Mouse (Mus musculus): ENCODE data around the gene Rtl9.
A peak's percentile ranks its signal among the peaks of the same experiment; 100 is the strongest.

Gene Rtl9

DNA sequence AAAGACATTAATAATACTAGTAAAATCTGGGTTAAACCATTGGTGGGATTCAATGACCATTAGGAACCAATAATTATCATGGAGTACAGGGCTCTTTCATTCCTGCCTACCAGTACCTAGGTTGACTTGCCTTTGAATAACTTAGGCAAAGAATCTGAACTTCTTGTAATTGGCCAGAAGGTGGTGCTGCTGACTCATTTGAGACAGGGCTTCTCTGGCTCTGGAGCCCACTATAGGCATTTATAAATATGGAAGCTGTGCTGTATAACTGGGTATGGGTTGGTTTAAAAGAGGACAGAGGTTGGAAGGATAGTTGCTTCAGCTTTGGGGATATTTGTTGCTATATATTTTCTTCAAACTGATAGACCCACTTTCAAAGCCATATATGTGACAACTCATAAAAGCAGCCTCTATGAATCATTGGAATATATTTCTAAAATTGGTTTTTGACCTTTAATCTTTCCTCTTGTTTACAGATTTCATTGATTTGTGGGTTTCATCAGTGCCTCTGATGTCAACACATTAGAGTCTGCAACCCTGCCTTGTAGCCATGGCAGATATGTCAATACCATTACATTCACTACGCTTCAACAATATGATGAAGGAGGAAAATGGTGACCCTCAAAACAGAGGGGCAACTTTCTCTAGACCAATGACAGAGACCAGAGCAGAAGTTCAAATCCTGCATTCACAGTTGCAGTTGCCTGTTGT lies at the start of gene Rtl9:
Rtl9 (plus strand) TSS at position 551 of the 711 bp plus-strand sequence.
- no peak for DNase-seq (ENCODE audit: low spot score)

DNA sequence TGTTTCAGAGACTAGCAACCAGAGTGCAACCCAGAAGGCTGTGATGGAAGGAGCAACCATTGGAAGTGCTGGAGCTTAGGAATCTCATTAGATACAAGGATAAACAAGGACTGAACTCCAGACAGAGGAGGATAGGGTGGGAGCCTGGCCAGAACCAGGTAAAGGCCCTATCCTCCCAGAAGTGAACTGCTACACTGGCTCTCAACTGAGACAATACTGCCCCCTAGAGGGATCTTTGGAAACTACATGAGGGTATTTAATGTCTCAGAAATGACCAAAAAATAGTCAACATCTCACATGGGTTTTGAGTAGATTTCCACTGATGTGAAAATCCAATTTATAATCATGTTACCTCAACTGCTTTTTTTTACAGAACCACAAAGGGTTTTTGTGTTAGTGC lies 47.9 kb upstream of the Rtl9 start:
- peak; percentile 31 for DNase-seq (ENCODE audit: low spot score)

DNA sequence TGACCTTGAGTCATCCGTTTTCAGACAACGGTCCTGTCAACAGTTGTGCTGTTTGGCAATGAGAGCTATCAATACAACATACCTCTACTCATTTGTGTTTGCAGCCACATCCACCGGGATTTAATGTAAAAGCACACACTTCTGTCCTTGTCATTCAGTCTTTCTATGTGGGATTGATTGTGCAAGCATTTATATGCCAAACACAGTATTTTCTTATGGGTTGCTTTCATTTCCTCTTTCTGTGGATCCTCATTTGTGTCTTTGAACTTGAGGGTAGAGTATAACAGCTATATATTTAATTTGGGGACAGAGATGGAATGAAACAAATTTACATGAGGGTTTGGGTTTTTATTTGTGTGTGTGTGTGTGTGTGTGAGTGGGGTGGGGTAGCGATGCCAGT lies 47.5 kb upstream of the Rtl9 start:
- no peak for DNase-seq (ENCODE audit: low spot score)

DNA sequence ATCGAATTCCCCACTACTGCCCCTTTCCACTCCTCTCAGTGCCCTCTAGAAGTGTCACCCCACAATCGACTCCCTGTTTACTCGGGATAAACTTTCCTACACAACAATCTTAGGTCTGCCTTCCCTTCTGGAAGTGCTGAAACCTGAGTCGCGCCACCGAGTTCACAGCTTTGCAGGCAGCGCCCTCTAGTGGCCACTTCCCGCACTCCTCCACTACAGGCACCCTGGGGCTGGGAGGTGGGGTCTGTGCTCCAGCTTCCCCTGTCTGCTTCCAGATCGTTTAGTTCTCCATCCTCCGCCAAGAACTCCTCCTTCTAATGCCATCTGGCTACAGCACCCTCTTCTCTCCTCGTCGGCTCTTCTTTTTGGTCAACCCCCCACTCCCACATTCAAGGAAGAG lies 40.6 kb upstream of the Rtl9 start:
- DNase-seq (ENCODE audit: low spot score), result peak; percentile 26

DNA sequence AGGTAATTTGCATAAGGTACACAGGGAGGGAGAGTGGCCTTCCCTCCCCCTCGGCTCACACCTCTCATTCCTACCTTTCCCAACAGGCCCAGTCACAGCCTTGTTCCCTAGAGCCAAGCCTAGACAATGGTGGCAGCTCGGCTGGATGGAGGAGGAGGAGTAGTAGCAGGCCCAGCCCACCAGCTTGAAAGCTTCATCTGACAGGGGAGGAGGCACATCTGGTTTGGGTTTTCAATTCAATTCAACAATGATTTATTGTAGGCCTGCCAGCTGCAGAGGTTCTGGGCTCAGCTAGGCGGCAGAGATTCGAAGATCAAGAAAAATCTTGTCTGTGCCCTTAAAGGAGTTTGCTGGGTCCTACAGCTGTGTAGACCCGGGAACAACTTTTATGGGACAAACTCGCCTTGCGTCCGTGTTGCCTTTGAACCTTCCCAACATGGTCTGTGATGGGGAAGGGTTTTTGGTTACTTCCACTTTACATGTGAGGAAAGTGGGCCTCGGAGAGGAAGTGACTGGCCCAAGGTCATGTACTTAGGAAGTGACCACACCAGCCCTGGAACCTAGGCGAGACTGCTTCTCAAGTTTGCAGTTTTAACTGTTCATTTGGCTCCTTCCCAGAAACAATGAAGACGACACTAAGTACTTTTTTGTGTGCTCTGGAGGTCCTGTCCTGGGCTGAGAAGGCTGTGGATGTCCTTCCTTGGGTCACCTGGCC lies 36.6 kb upstream of the Rtl9 start:
- no peak for DNase-seq (ENCODE audit: low spot score)

GRCm38 (mm10) chrX:143063780-143064179 lies 35.6 kb upstream of the Rtl9 start:
- DNase-seq (ENCODE audit: low spot score), result no peak

GRCm38 (mm10) chrX:143064288-143064687 lies 35.1 kb upstream of the Rtl9 start:
- DNase-seq (ENCODE audit: low spot score), result no peak

DNA sequence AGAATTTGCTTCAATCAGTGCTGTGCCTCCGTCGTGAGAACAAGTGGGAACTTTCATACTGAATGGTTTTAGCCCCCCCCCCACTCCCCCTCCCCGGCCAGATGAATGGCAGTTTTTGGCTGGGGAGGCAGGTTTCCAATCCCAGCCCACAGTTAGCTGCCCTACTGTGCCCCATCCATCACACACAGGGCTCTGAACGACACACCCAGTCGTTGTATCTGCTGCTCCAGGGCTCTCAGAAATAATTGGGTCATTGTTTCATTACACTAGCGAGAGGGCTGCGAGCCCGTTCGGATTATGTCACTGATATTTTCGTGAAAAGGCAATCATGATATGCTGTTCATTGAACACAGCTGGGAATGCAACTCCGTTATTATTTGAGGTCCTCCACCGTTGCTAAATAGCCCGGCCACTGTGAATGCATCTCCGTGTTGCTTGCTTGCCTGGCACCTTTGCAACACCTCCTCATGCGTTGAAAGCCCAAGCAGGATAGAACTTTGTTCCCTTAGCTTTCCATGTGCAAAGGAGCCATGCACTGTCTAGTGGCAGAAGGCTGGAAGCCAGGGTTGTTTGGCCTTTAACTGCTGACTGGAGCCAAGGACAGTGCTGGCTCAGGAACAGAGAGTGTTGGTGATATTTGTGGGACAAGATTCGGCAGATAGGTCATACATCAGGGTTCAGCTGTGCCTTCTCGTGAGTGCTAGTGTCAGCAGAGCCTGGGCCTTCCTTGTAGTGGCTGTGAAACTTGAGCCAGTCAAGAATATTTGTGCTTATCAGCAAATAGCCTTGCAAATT lies 32.9 kb upstream of the Rtl9 start:
- DNase-seq (ENCODE audit: low spot score), result no peak

DNA sequence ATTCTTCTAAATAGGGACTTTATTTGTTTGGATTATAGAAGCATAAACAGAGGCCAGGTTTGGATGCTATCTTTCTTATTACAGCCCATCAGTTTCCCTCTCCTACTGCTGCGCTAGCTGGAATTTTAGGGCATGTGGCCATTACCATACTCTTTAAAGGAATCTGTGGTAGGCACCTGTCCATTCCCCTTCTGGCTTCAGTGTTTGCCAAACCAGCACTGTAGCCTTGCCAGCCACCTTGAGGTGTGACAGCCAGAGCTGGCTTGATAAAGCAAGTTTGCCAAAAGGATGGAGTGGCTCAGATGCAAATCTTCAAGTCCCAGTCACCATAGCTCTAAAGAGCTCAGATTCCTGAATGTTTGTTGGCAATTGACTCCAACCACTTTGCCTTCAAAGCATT lies 32.3 kb upstream of the Rtl9 start:
- DNase-seq (ENCODE audit: low spot score), result no peak

GRCm38 (mm10) chrX:143067576-143067975 lies 31.8 kb upstream of the Rtl9 start:
- DNase-seq (ENCODE audit: low spot score), result no peak

DNA sequence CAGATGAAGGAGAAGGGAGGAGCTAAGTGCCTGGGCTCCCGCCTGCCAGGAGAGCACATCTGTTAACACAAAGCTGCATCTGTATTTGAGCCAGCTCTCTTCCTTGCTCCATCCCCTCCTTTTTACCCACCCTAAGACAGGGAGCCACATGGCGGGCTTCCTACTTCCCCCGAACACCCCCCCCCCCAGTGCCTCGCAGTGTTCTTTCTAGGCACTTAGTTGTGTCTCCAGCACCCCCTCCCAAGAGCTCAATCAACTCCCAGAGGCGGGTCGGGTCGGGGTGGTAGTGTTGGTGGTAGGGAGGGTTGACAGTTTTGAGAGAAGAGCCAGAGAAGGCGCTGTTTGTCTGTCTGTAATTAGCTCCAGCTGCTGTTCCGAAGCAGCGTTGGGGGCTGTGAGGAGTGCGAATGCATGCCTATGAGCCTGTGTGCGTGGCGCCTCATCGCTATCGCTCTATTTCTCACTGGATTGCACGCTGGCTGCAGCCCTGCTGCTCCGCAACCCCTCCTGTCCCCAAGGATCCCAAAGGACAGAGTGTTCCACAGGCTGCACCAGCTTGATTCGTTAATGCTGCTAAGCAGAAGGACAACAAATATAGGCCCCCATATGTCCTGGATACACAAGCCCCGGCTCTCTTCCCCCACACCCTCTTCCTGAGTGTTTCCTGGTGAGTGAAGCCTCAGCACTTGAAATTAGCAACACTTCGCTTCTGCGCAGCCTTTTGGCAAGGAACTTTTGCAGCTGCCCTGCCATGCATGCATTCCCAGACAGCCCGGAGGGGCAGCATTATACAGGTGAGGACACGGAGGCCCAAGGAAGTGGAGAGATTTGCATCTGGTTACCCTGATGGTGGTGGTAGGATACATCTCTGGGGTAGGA lies 18.7 kb upstream of the Rtl9 start:
- no peak for DNase-seq (ENCODE audit: low spot score)

GRCm38 (mm10) chrX:143082732-143083131 lies 16.7 kb upstream of the Rtl9 start:
- DNase-seq (ENCODE audit: low spot score), result no peak

DNA sequence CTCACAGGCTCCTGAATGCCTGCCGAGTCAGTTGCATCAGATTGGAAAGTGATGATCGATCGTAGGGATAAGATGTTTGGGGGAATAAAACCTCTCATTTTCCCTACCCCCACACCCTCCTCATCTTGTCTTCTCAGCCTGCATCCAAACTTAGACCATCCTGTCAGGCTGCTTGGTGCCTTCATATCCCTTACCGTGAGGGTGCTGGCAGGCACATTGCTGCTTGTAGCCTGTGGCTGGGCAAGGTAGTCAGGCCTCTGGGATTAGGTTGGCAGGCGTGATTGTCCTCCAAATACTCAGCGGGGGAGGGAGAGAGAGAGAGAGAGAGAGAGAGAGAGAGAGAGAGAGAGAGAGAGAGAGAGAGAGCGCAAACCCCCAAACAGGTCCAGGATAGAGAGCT lies 11.2 kb upstream of the Rtl9 start:
- no peak for DNase-seq (ENCODE audit: low spot score)

GRCm38 (mm10) chrX:143090904-143091588 lies 8.3 kb upstream of the Rtl9 start:
- DNase-seq (ENCODE audit: low spot score), result no peak

DNA sequence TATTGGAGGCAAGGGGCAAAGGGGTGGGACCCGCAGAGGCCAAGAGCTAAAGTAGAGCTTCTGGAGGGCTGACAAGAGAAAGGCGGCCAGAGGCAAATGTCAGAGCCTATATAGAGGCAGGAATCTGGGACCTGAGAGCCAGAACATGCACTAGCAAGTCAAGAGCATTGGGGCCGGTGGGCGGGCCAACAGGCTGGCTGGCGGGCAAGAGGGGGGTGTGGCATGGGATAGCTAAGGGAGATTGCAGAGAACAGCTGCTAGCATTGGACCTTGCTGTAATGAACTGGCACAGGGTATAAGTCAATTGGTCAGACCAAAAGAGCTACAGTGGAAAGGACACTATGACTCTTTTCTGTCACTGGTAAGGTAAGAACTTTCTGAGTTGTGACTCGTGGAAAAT lies 1.8 kb upstream of the Rtl9 start:
- DNase-seq (ENCODE audit: low spot score), result no peak

GRCm38 (mm10) chrX:143103146-143103545 lies 3.8 kb downstream of the Rtl9 start:
- DNase-seq (ENCODE audit: low spot score), result no peak

GRCm38 (mm10) chrX:143105866-143106265 lies 6.5 kb downstream of the Rtl9 start:
- no peak for DNase-seq (ENCODE audit: low spot score)

DNA sequence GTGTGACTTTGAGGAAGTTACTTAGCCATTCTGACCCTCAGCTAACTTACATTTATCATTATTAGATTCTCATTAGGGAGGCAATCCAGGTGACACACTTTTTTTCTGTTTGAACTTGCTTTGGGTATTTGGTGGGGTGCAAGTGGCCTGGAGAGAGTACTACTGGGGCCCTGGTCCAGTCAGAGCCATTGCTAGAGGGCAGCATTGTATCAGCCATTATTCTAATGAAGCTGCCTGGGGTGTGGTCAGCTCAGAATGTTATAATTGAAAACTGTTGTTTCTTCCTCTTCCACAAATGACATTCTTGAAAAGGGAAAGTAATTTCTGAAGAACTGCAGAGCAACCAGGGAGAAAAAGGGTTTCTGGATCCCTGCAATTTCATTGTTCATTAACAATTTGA lies 13.2 kb downstream of the Rtl9 start:
- DNase-seq (ENCODE audit: low spot score), result no peak
